Mouse (Mus musculus): ENCODE data around the gene 2210407C18Rik.

DNA sequence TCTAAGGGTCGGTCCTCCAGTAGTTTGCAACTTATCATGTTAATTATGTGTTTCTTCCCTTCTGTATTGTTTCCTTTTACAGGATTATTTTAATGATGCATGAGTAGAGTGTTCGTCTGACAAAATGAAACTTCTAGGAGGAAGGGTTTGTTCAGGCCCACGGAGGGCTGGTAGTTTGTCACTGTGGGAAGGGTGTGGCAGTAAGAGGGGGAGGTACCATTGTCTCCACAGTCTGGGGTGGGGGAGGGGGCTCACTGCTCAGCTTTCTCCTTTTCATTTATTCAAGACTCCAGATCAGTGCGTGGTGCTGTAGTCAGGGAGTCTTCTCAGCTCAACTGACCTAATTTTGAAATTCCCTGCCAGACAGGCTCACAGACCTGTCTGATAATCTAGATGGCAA is 10.3 kb upstream of the 2210407C18Rik start:
- no peak for TF ChIP-seq EP300 (IDR thresholded peaks at IDR 0.05; ENCODE audit: low read depth in 1 of 2, low read length in 2 of 2)
- no peak for TF ChIP-seq CTCF (IDR thresholded peaks at IDR 0.05 in 2 of 3, conservative IDR thresholded peaks at IDR 0.05 in 1 of 3; ENCODE audit: control insufficient read depth in 1 of 3, insufficient read depth in 1 of 3, low read depth in 2 of 3, low read length in 3 of 3, poor library complexity in 1 of 3, severe bottlenecking in 1 of 3)
- no peak for TF ChIP-seq POLR2A (IDR thresholded peaks at IDR 0.05; ENCODE audit: control insufficient read depth in 1 of 2, insufficient read depth in 1 of 2, low read depth in 1 of 2, low read length in 2 of 2, poor library complexity in 1 of 2)

Measured in MEL (cell line).